Mouse (Mus musculus): ENCODE measurements around the gene Ankle1. TPM values are rescaled to one million over a fixed set of nuclear protein-coding genes. Genes with fewer than 3 reads are reported as not detected.
A peak's percentile ranks its signal among the peaks of the same experiment; 100 is the strongest.

Ankle1 gene
- polyA plus RNA-seq, 1 experiment from 2014 or later, result 47.4 TPM

DNA sequence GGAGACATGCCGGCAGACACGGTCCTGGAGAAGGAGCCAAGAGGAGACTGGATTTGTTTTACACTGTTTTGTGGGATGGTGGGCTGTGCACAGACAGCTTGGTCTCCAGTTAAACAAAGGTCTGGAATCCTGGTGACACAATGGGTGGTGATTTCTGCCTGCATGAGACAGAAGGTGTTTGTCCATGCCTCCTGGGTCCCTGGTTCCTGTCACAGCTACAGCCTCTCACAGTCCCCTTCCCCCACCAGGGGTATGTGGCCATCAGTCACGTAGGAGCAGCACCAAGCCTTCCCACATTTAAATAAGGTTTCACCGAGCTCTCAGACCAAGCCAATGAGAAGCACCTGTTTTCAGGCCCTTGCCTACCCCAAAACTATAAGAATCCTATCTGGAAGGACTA is 45.5 kb downstream of the Ankle1 start:
- Histone ChIP-seq H3K27me3 (ENCODE audit: insufficient read depth, low read length) (no peaks in the 10 kb centered on the region), H3K9me3 (ENCODE audit: low read length) (no peaks in the 10 kb centered on the region), H3K4me1 (ENCODE audit: insufficient read depth, low read length) (no peaks in the 10 kb centered on the region), H3K4me2 (replicated peaks; ENCODE audit: low read depth, low read length) (no peak overlapping the region), H3K4me3 (ENCODE audit: low read length) (no peak overlapping the region), H3K36me3 (ENCODE audit: insufficient read depth, low read length) (no peaks in the 10 kb centered on the region), H3K27ac (ENCODE audit: low read length) (no peak overlapping the region), H3K9ac (replicated peaks; ENCODE audit: low read length) (no peak overlapping the region)
- no peak for ATAC-seq (ENCODE audit: low FRiP score, low TSS enrichment)
- WGBS, result 62% methylated on average over 4 of the region's 4 CpGs

DNA sequence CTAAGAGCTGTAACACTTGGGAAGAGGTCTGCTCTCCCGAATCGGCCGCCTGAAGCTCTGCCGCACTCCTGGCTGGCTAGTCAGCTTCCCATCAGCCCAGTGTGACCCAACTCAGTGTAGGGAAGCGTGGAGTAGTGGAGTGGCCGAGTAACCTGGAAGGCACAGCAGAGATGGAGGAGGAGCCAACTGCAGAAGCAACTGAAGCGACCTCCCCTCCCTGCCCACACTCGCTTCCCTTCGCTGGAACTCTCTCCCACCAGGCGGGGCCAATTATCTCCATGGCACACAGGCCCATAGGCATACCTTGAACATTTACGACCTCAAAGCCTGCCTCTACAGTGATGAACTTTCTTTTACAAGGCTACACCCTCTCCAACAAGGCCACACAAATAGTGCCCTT is 46.0 kb downstream of the Ankle1 start:
- Histone ChIP-seq H3K4me2 (replicated peaks; ENCODE audit: low read depth, low read length) (no peak overlapping the region), H3K4me3 (ENCODE audit: low read length) (no peak overlapping the region), H3K4me1 (ENCODE audit: insufficient read depth, low read length) (no peaks in the 10 kb centered on the region), H3K9me3 (ENCODE audit: low read length) (no peaks in the 10 kb centered on the region), H3K36me3 (ENCODE audit: insufficient read depth, low read length) (no peaks in the 10 kb centered on the region), H3K9ac (replicated peaks; ENCODE audit: low read length) (no peak overlapping the region), H3K27ac (ENCODE audit: low read length) (no peak overlapping the region), H3K27me3 (ENCODE audit: insufficient read depth, low read length) (no peaks in the 10 kb centered on the region)
- WGBS, result 36% methylated on average over 11 of the region's 11 CpGs
- ATAC-seq (ENCODE audit: low FRiP score, low TSS enrichment), result 0 out of 2 replicates have a peak, but pooled peaks have one; percentile 51

GRCm38 (mm10) chr8:71452669-71453068 is 46.9 kb downstream of the Ankle1 start:
- H3K4me2 ChIP-seq (replicated peaks; ENCODE audit: low read depth, low read length), result no peak overlapping the region
- 59% methylated on average over 2 of the region's 2 CpGs for WGBS
- H3K4me1 ChIP-seq (ENCODE audit: insufficient read depth, low read length), result no peaks in the 10 kb centered on the region
- no peaks in the 10 kb centered on the region for H3K36me3 ChIP-seq (ENCODE audit: insufficient read depth, low read length)
- no peak overlapping the region for H3K9ac ChIP-seq (replicated peaks; ENCODE audit: low read length)
- no peaks in the 10 kb centered on the region for H3K27me3 ChIP-seq (ENCODE audit: insufficient read depth, low read length)
- H3K4me3 ChIP-seq (ENCODE audit: low read length), result no peak overlapping the region
- no peaks in the 10 kb centered on the region for H3K9me3 ChIP-seq (ENCODE audit: low read length)
- H3K27ac ChIP-seq (ENCODE audit: low read length), result no peak overlapping the region
- no peak for ATAC-seq (ENCODE audit: low FRiP score, low TSS enrichment)

DNA sequence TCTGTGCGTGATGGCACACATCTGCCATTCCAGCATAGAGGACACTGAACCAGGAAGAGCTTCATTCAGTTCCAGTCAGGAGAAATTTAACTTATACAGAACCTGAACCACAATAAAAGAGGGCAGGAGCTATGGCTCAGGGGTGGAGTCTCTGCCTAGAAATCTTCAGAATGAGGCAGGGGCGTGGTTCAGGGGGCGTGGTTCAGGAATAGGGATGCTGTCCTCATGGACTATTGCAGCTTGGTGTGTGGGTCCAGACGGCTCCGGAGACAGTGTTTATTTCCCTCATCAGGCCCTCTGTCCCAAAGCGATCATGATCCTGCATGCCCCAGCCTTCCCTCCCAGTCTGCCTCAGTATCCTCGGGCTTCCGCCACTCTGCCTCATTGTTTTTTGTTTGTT is 48.9 kb downstream of the Ankle1 start:
- no peak overlapping the region for H3K9ac ChIP-seq (replicated peaks; ENCODE audit: low read length)
- WGBS, result 76% methylated on average over 8 of the region's 8 CpGs
- no peaks in the 10 kb centered on the region for H3K9me3 ChIP-seq (ENCODE audit: low read length)
- no peaks in the 10 kb centered on the region for H3K27me3 ChIP-seq (ENCODE audit: insufficient read depth, low read length)
- ATAC-seq (ENCODE audit: low FRiP score, low TSS enrichment), result no peak
- no peak overlapping the region for H3K4me3 ChIP-seq (ENCODE audit: low read length)
- no peak overlapping the region for H3K4me2 ChIP-seq (replicated peaks; ENCODE audit: low read depth, low read length)
- H3K27ac ChIP-seq (ENCODE audit: low read length), result no peak overlapping the region
- peaks cover 5% of the 10 kb centered on the region; the same call in 1 of the 2 replicates for H3K36me3 ChIP-seq (ENCODE audit: insufficient read depth, low read length)
- no peaks in the 10 kb centered on the region for H3K4me1 ChIP-seq (ENCODE audit: insufficient read depth, low read length)

GRCm38 (mm10) chr8:71456906-71457305 is 51.1 kb downstream of the Ankle1 start:
- no peak overlapping the region for H3K9ac ChIP-seq (replicated peaks; ENCODE audit: low read length)
- H3K4me1 ChIP-seq (ENCODE audit: insufficient read depth, low read length), result no peaks in the 10 kb centered on the region
- no peak overlapping the region for H3K4me2 ChIP-seq (replicated peaks; ENCODE audit: low read depth, low read length)
- H3K27ac ChIP-seq (ENCODE audit: low read length), result no peak overlapping the region
- WGBS, result 45% methylated on average over 22 of the region's 22 CpGs
- no peak for ATAC-seq (ENCODE audit: low FRiP score, low TSS enrichment)
- H3K36me3 ChIP-seq (ENCODE audit: insufficient read depth, low read length), result peaks cover 13% of the 10 kb centered on the region; the same call in 1 of the 2 replicates
- H3K9me3 ChIP-seq (ENCODE audit: low read length), result no peaks in the 10 kb centered on the region
- no peak overlapping the region for H3K4me3 ChIP-seq (ENCODE audit: low read length)
- no peaks in the 10 kb centered on the region for H3K27me3 ChIP-seq (ENCODE audit: insufficient read depth, low read length)

DNA sequence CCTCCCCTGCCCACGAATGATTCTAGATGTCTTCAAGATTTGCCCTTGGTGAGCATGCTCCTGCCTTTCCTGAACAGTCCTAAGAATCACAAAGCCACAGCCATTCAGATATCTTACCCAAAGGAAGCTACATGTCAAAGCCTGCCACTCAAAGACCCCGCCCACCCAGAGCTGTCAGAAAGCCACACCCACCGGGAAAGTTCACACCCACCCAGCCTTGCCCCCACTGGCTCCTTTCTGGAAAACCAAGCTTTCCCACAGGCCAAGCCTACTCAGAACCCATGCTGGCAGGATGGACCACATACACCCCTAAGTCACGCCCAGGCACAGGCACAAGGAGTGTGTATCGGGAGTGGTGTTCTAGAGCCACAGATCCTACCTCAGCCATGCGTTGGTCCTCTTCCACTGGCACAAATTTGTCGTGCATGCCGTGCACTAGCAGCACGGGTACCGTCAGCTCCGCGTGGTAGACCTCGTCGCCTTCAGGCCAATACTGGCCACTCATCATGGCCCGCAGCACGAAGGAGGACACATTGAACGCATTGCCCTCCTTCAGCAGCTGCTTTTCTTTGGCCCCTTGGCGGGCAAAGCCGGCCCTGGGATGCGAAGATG is 52.0 kb downstream of the Ankle1 start:
- 81% methylated on average over 20 of the region's 20 CpGs for WGBS
- no peak for ATAC-seq (ENCODE audit: low FRiP score, low TSS enrichment)

More for the DNA sequence above, 52.0 kb downstream of the Ankle1 start:
- H3K4me3 ChIP-seq (ENCODE audit: low read length), result no peak overlapping the region
- peaks cover 13% of the 10 kb centered on the region; the same call in 1 of the 2 replicates for H3K36me3 ChIP-seq (ENCODE audit: insufficient read depth, low read length)
- no peak overlapping the region for H3K4me2 ChIP-seq (replicated peaks; ENCODE audit: low read depth, low read length)
- no peak overlapping the region for H3K9ac ChIP-seq (replicated peaks; ENCODE audit: low read length)
- H3K27me3 ChIP-seq (ENCODE audit: insufficient read depth, low read length), result no peaks in the 10 kb centered on the region
- peaks cover 7% of the 10 kb centered on the region; the same call in 1 of the 2 replicates for H3K4me1 ChIP-seq (ENCODE audit: insufficient read depth, low read length)
- H3K27ac ChIP-seq (ENCODE audit: low read length), result no peak overlapping the region
- no peaks in the 10 kb centered on the region for H3K9me3 ChIP-seq (ENCODE audit: low read length)

Other genes starting within 250 kb of the Ankle1 start
- 21.2 and 23.6 TPM in 2 replicates for gene Myo9b, start 133.3 kb upstream of the Ankle1 start, polyA plus RNA-seq (2015; fragmentation: Nextera tagmentation; extraction: Ambion mirVana)
- 58.6 and 62.1 TPM in 2 replicates for gene Haus8, start 133.1 kb upstream of the Ankle1 start, polyA plus RNA-seq (2015; fragmentation: Nextera tagmentation; extraction: Ambion mirVana)
- 109 and 111 TPM in 2 replicates for gene Use1, start 39.2 kb upstream of the Ankle1 start, polyA plus RNA-seq (2015; fragmentation: Nextera tagmentation; extraction: Ambion mirVana)
- 6.1 TPM in 2 replicates for gene Ocel1, start 34.7 kb upstream of the Ankle1 start, polyA plus RNA-seq (2015; fragmentation: Nextera tagmentation; extraction: Ambion mirVana)
- gene Nr2f6, start 24.1 kb upstream of the Ankle1 start, polyA plus RNA-seq (2015; fragmentation: Nextera tagmentation; extraction: Ambion mirVana), result 65.4 and 82.9 TPM in 2 replicates
- gene Ushbp1, start 10.2 kb upstream of the Ankle1 start, polyA plus RNA-seq (2015; fragmentation: Nextera tagmentation; extraction: Ambion mirVana), result 29.8 and 31.2 TPM in 2 replicates
- 116 and 120 TPM in 2 replicates for gene Babam1, start 9.1 kb upstream of the Ankle1 start, polyA plus RNA-seq (2015; fragmentation: Nextera tagmentation; extraction: Ambion mirVana)
- gene Abhd8, start 57.6 kb downstream of the Ankle1 start, polyA plus RNA-seq (2015; fragmentation: Nextera tagmentation; extraction: Ambion mirVana), result 41.9 and 46.6 TPM in 2 replicates
- 170 and 178 TPM in 2 replicates for gene Mrpl34, start 58.9 kb downstream of the Ankle1 start, polyA plus RNA-seq (2015; fragmentation: Nextera tagmentation; extraction: Ambion mirVana)
- gene Dda1, start 63.2 kb downstream of the Ankle1 start, polyA plus RNA-seq (2015; fragmentation: Nextera tagmentation; extraction: Ambion mirVana), result 110 and 115 TPM in 2 replicates
- 0.81 and 1.0 TPM in 2 replicates for gene Ano8, start 80.0 kb downstream of the Ankle1 start, polyA plus RNA-seq (2015; fragmentation: Nextera tagmentation; extraction: Ambion mirVana)
- gene Gtpbp3, start 82.1 kb downstream of the Ankle1 start, polyA plus RNA-seq (2015; fragmentation: Nextera tagmentation; extraction: Ambion mirVana), result 22.2 and 22.5 TPM in 2 replicates
- 165 TPM in 2 replicates for gene Plvap, start 105.7 kb downstream of the Ankle1 start, polyA plus RNA-seq (2015; fragmentation: Nextera tagmentation; extraction: Ambion mirVana)
- gene Ccdc194, start 119.7 kb downstream of the Ankle1 start, polyA plus RNA-seq (2015; fragmentation: Nextera tagmentation; extraction: Ambion mirVana), result 0.15 and 0.61 TPM in 2 replicates
- 53.6 and 55.6 TPM in 2 replicates for gene Bst2, start 131.4 kb downstream of the Ankle1 start, polyA plus RNA-seq (2015; fragmentation: Nextera tagmentation; extraction: Ambion mirVana)
- gene Mvb12a, start 136.9 kb downstream of the Ankle1 start, polyA plus RNA-seq (2015; fragmentation: Nextera tagmentation; extraction: Ambion mirVana), result 114 and 118 TPM in 2 replicates
- gene Tmem221, start 152.9 kb downstream of the Ankle1 start, polyA plus RNA-seq (2015; fragmentation: Nextera tagmentation; extraction: Ambion mirVana), result 16.3 and 16.7 TPM in 2 replicates
- 0.24 and 0.31 TPM in 2 replicates for gene Nxnl1, start 160.6 kb downstream of the Ankle1 start, polyA plus RNA-seq (2015; fragmentation: Nextera tagmentation; extraction: Ambion mirVana)
- gene Slc27a1, start 162.9 kb downstream of the Ankle1 start, polyA plus RNA-seq (2015; fragmentation: Nextera tagmentation; extraction: Ambion mirVana), result 49.8 and 56.2 TPM in 2 replicates
- 244 and 252 TPM in 2 replicates for gene Pgls, start 186.2 kb downstream of the Ankle1 start, polyA plus RNA-seq (2015; fragmentation: Nextera tagmentation; extraction: Ambion mirVana)
- 4.6 and 5.3 TPM in 2 replicates for gene Fam129c, start 191.6 kb downstream of the Ankle1 start, polyA plus RNA-seq (2015; fragmentation: Nextera tagmentation; extraction: Ambion mirVana)
- gene Colgalt1, start 205.0 kb downstream of the Ankle1 start, polyA plus RNA-seq (2015; fragmentation: Nextera tagmentation; extraction: Ambion mirVana), result 77.6 and 78.5 TPM in 2 replicates

Measured in kidney, embryonic 16.5 days (tissue).